Mouse (Mus musculus): ENCODE measurements around the gene Adamtsl1.

The Adamtsl1 gene

DNA sequence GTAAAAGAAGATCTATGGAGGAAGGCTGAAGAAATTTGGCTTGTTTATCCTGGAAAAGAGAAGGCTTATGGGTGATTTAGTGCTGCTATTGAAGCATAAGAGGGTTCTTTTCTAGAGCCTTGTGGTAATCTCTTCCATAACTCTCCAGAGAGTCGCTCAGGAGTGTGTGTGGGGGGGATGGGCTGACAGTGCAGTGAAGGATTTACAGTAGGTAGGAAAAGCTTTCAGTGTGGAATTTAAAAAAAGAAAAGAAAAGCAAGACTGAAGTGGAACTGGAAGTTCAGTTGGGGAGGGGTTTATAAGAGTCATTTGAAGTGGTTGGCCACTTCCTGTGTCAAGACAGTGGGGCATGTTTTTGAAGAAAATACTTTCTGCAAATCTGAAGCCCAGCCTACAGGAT, 155.8 kb downstream of the Adamtsl1 start:
- DNase-seq (ENCODE audit: extremely low read depth, insufficient read length, low spot score): no peak

DNA sequence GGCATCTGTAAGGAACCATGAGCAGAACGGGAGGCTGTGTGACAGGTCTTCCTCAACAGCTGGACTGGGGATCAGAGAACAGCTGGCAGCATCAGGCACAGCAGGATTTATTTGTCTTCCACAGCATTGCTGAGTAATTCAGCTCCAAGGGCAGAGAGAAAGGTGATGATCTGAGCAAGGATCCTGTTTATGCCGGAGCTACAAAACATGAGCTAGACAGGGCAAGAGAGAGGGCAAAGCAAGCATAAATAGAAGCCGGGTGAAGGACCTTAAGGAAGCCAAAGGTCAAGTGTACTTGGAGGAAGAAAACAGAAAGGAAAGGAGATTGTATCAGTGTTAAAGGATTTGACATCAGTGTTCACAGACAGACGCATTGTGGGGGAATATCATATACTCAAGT, 158.3 kb downstream of the Adamtsl1 start:
- DNase-seq (ENCODE audit: extremely low read depth, insufficient read length, low spot score): no peak

DNA sequence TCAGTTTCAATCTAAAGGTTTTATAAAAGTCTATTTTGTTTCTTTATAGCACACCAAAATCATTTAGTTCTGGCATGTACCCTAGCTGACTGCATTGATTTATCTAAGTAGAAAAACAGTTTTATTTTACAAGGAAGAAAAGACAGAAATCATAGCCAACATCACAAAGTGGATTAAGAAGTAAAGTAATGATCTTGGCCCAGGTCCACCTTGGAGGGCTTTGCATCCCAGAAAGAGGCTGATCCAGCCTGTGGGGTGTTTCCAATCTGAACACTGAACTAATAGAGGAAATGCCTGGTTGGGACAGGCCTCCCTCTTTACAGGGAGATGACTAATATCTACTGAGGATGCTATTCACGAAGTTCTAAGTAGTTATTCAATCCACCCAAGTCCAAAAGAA, 163.6 kb downstream of the Adamtsl1 start:
- no peak for DNase-seq (ENCODE audit: extremely low read depth, insufficient read length, low spot score)

DNA sequence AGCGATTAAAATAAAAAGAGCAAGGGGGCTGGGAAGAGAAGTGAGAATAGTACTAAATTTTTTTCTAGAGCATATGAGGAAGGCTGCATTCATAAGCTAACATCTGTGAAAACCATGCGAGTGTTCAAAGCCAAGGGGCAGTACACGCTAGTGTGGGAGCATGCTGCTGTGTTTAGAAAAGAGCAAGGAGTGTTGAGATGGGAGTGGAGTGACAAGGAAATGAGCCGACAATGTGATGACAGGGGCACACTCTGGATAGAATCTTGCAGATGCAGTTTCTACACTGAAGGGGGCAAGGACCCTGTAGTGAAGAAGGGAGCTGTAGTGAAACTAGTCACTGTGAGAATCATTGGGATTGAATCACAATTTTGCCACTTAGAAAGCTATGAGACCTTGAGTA, 172.2 kb downstream of the Adamtsl1 start:
- DNase-seq (ENCODE audit: extremely low read depth, insufficient read length, low spot score): no peak

DNA sequence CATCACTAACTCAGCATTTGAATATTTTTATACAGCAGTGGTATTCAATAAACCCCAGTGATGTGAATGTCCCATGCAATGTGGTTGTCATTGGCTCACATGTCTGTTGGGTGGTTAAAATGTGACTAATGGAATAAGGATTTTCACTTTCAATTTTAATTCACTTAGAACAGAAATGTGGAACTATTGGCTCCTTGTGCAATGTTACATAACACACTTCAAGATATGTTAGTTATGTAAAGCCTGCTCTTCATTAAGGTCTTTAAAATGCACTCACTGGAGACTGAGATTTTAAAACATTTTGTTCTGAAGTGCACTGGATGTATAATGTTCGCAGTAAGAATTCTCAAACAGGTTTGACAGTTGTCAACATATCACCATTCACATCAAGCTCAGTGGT, 181.3 kb downstream of the Adamtsl1 start:
- DNase-seq (ENCODE audit: extremely low read depth, insufficient read length, low spot score): no peak

DNA sequence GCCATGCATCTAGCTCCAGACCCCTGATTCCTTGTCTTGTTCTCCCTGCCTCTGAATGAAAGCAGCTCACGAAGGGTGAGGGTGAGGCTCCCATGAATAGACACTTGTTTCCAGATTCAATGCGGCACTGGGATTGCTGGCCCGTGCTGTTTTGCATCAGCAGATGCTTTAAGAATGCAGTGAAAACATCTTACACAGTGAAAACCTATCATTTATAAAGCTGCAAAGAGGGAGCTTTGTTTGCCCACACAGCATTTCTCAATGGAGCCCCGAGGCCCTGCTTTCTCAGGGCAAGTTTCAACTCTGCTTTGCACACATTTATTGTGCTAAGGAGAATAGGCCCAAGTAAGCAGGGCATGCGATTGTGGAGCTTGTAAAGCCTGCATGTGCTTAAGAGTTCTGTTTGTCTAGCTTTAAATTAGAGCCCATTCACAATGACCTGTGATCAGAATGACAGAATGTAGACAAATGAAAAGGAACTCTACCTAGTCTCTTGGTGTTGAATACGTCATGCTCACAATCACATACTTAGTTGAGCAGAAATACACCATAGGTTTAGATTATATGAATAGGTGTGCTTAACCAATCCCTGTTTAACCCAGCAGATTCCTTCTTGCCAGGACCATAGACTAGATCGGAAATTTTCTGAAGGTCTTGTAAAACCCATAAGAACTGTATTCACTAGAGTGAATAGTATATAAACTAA, 193.5 kb downstream of the Adamtsl1 start:
- no peak for DNase-seq (ENCODE audit: extremely low read depth, insufficient read length, low spot score)

DNA sequence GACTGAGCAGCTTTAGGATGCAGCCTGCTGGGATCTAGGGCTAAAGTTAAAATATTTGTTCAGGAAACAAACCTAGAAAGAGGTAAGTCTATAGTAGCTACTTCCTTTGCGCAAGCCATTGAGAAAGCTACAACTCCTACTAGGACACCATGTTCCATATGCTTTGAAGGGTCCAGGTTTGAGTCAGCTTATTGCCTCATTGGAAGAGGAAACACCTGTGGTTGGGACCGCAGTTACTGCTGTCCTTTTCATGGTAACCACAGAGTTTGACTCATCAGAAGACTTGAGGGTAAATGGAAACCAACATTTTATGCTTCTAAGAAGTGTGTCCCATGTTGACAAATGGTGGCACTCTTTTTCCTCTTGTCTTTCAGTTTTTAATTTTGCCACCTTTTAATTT, 195.7 kb downstream of the Adamtsl1 start:
- DNase-seq (ENCODE audit: extremely low read depth, insufficient read length, low spot score): no peak

DNA sequence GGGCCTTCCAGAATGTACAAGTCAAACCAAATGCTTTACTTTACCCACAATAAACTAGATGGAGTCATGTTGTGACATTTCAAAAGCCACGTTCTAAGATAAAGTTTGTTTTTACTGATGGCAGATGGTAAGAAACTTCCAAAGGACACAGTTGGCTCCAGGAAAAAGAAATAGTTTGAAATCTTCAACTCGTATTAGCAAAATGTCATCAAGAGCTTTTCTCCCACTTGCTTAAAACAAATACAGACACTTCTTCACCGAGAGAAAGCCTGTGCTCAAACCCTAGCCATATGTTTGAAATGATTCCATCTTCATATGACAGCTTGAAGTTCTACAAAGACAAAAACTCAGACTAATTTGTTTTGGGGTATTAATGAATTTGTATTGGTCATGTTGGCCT, 211.0 kb downstream of the Adamtsl1 start:
- DNase-seq (ENCODE audit: extremely low read depth, insufficient read length, low spot score): no peak

DNA sequence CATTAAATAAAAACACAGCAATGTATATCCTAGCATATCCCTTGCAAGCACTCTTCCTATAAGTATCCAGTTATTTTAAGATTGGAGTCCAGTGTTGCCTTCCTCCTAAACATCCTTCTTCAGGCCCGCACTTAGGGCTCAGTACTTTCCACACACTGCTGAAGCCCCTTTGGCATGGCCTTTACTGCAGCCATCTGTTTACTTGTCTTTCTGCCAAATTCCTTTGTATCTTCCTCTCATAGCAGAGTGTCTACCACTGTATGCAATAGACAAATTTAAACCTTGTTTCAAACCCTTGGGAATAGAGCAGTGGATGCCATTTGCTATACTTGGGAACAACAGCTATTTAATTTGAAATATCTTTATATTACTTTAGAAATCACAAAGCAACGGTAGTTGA, 213.8 kb downstream of the Adamtsl1 start:
- no peak for DNase-seq (ENCODE audit: extremely low read depth, insufficient read length, low spot score)

DNA sequence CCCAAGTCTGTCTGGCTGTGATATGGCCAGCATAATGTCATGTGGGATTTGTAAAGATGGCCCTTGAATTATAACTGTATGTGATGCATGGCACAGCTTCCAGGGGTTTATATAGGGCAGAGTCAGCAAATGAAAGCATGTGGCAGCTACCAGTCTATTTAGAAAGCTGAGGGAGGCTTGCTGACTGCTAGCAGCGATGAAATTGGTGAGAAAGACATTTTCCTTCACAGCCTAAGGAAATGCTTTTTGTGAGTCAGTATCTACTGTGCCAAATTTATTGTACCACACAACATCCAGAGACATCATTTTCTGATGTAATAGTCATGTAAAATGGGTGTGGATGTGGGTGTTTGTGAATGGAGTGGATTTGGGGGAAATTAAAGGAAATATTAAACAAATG, 214.4 kb downstream of the Adamtsl1 start:
- DNase-seq (ENCODE audit: extremely low read depth, insufficient read length, low spot score): no peak

DNA sequence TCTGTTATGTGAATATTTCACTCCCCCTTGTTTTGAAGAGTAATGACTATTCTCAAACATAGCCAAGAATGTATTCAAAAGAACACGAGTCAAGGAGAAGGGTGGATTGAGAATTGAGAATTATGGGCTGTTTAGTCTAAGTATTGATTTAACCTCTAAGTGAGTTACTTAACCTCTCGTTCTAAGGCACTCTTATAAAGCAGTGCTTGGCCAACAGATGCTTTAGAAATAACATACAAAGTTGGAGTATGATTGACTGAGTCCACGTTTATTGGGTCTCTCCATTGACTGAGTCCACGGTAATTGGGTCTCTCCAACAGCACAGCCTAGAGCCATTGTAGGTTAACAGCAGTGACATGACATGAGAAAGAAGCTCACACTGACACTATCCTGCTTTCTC, 226.5 kb downstream of the Adamtsl1 start:
- no peak for DNase-seq (ENCODE audit: extremely low read depth, insufficient read length, low spot score)

DNA sequence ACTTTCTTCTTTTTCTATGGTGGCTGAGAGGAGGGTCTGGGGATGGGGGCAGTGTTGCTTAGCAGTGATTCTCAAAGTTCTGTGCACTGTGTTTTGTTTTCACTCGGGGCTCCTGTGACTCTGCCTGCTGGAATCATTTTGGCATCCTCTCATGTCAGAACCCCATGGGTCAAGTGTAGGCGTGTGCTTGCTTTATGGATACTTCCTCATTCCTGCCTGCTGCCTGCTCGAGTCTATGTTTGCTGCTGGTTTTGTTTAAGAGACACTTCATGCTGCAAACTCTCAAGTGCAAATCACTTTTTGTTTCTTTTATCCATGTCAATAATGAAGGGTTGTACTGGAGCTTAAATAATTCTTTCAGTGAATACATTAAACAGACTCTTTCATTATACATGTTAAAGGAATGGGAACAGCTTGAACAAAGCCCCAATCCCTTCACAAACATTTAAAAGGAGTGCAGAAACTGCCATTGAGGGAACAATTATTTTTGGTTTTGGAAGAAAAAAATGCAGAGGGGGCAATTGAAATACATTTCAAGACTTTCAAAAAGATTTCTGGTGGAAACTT, 227.9 kb downstream of the Adamtsl1 start:
- no peak for DNase-seq (ENCODE audit: extremely low read depth, insufficient read length, low spot score)

DNA sequence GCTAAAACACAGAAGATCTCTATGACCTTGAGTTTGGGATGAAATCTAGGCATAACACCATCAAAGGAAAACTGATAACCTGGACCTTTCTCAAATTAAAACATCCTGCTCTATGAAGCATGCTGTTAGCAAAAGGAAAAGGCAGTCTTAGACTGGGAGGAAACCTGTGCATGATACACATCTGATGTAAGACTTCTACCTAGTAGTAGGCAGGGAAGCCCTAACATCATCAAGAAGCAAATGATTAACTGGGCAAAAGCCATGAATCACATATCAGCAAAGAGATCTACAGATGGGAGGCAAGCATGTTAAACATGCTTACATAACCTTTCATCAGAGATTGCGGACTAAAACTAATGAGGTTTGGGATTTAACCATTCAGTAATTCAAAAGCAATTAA, 229.5 kb downstream of the Adamtsl1 start:
- DNase-seq (ENCODE audit: extremely low read depth, insufficient read length, low spot score): no peak

DNA sequence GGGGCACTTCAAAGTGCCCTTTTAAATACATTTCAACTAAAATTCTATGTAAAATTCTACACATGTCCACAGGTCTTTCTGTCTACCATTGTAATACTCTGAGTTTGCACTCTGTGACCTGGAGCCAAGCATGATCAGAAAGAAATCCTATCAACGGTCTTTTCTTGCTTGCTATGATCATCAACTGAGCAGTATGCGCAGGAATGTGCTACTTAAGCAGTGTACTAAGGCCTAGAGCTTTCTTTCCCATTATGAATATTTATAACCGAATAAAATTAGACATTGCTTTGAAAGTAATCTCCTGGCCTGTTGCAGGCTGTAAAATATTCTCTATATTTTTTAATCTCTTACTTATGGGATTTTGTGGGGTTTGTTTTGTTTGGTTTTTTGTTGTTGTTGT, 248.7 kb downstream of the Adamtsl1 start:
- DNase-seq (ENCODE audit: extremely low read depth, insufficient read length, low spot score): no peak

DNA sequence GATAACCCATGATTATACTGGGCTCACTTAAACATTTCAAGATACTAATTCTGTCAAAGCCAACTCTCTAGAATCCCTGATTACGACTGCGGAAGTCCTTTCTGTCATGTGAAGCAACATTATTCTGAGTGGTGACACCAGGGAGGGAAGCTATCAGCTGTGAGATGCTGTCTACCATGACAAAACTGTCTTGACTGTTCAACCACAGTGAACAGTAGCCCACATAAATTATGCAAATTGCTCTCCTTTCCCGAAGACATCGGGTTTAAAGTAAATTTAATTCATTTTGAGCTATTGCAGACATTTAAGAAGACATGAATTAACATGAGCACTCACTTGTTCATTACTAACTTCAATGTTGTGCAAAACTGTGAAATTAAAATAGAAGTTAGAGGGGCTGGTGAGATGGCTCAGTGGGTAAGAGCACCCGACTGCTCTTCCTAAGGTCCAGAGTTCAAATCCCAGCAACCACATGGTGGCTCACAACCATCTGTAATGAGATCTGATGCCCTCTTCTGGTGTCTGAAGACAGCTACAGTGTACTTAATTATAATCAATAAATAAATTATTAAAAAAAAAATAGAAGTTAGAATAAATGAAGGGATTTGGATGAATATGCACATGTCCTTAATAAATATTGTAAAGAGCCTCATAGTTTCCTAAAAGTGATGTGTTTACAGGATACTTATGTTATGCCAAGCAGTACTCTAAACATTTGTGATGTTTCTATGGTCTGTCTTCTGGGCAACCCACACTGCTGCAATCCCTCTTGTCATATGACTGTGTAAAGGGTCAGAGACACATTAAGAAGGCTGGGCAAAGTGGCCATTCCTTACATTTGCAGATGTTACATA, 249.4 kb downstream of the Adamtsl1 start:
- no peak for DNase-seq (ENCODE audit: extremely low read depth, insufficient read length, low spot score)

DNA sequence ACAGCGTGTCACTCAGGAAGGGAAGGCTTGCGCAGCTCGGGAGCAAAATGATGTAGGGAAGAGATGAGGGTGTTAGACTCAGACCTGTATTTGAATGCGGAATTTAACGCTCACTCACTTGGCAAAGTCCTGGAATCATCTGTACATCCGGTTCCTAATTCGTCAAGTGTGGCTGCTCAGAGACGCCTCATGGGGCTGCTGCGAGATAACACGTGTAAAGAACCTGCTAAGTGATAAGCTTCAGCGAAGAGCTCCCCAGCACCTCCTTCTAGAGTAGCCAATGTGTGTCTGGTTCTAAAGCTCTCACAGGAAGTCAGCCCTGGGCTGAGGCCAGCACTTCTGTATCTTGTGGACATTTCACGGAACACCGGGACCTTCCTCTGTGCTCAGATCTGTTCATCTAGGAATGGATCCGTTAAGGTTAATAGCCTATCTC, 250.1 kb downstream of the Adamtsl1 start:
- DNase-seq (ENCODE audit: extremely low read depth, insufficient read length, low spot score): no peak

DNA sequence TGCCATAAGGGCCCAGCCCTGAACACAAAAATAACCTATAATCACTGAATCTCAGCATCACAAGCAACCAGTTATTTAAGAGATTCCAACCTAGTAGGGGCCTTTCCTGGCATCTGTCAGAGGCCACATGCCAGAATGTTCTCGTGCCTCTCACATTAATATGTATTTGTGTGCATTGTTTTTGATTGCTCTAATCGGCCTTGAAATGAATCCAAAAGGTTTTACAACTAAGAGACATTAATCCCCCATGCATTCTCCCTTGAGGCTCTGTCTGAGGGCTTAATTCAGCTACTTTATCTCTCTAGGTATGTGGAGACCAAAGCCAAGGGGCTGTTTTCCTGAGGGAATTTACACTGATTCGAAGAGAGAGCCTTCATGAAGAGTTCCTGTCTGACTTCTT, 250.5 kb downstream of the Adamtsl1 start:
- no peak for DNase-seq (ENCODE audit: extremely low read depth, insufficient read length, low spot score)

DNA sequence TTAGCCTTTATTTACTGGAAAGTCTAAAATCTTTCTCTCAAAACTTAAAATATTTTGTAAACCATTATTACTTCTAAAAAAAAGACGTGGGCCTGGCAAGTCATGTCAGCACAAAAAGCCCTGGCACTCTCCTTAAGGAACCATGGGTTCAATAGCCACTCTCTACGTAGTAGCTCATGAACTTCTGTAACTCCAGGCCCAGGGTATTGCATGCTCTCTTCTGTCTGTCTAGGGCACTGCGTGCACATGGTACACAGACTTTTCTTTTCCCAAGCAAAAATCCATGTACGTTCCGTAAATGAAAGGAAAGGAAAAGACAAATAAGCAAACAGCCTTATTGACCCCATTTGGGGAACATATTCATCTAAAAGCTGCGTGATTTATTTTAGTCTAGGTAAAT, 253.7 kb downstream of the Adamtsl1 start:
- no peak for DNase-seq (ENCODE audit: extremely low read depth, insufficient read length, low spot score)

DNA sequence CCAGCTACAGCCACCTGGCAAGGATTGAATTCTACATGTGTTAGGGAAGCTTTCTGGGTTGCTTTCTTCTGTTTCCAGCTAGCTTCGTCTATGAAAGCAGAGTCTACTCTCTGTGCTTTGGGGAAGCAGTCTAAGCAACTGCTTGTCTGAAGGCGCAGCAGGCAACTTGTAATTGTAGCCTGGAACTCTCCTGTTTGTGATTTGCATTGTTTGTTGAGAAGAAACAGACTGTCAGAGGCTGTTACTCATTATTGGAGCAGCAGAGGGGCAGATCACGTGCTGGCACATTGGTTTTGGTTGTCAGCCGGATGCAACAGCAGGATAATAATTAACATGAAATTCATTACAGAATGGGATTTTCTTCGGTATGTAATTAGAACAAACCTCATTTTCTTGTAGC, 254.1 kb downstream of the Adamtsl1 start:
- DNase-seq (ENCODE audit: extremely low read depth, insufficient read length, low spot score): no peak

DNA sequence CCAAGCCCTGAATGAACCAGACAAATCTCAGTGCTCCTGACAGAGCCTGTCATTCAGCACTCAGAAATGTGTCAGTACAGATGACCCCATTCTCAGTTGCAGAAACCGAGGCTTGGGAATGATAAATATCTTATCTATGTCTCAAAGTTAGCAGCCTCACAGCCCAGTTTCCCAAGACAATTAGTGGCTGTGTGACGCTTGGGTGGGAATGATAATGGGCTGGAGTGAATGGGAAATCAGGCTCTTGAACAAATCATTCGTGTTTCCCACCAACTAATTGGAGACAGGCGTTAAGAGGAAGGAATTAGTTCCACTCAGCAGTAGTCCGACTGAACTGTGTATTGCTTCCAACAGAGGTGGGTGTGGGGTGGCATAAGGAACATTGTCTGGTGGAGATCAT, 268.5 kb downstream of the Adamtsl1 start:
- no peak for DNase-seq (ENCODE audit: extremely low read depth, insufficient read length, low spot score)

DNA sequence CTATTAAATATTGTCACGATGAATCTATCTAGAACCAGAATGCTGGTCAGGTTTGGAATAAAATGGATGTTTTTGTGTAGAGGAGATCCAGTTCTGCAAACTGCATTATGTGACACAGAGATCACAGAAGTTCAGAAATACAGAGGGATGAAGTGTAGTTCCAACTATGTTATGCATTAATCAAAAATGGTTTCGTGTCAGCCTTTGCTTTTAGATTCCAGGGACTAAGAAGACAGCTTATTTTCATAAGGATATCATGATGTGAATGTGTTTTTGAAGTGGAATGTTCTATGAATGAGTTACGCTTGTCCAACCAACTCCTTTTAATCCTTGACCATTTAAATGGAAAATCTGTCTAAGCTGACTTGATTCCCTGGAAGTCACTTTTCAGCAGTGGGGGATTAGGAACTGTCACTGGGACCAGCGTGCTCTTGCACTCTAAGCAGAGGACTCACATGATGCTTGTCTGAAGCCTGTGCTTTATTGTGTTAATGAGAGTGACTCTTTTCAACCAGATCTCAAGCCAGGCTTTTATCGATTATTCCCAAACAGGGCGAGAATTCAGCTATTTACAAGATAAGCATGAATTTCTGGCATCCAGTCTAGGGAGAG, 269.9 kb downstream of the Adamtsl1 start:
- no peak for DNase-seq (ENCODE audit: extremely low read depth, insufficient read length, low spot score)

DNA sequence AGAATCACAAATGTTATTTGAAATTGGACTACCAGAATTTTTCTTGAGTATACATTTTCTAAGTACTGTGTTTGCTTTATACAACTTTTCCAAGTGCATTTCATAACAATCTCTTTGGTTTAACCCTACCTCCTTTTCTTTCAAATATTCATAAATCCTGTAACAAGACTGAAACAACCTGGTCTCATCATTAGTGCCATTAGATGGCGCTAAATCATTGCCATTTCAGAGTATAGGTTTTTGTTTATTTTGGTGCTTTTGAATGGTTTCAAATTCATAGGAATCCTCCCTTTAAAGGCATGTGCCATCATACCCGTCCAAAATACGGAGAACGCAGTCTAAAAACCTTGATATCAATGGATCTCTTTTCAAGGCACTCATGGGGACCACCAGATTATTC, 270.5 kb downstream of the Adamtsl1 start:
- DNase-seq (ENCODE audit: extremely low read depth, insufficient read length, low spot score): no peak

All from 3134 (cell line).